Comparison of ENCODE assay signal across 9 mouse cellular contexts in the genomic region with DNA sequence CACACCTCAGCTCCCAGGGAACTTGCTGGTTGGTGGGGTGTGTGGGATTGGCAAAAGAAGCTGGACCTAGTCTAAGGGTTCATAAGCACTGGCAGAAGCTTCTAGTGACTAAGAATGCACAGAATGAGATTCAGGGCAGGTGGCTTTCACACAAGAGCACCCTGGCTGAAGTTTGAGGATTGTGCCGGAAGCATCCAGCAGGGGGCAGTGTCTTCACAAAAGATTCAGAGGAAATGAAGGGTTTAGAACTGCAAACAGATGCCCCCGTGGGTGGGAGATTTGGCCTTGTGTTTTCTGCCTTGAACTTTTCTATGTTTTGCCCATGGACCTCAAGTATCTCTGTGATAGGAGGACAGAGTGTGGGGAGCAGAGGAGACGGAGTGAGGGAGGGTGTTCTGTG. TPM values are rescaled to one million over a fixed set of nuclear protein-coding genes. Genes with fewer than 3 reads are reported as not detected.
A peak's percentile ranks its signal among the peaks of the same experiment; 100 is the strongest.
DNase-seq lines count a peak whose midpoint lies in the region; ATAC-seq and TF ChIP-seq lines count a peak whose summit lies in the region.
"Had no signal": no experiment of that assay in that cellular context is flagged by ENCODE, and none has a peak within 500 bp of the region (broad histone marks: within the 10 kb centered on the region; RNA-seq: fewer than 3 reads in every experiment).

No protein-coding gene starts in this region.

- H3K9ac ChIP-seq in intestine, postnatal 0 days (ENCODE audit: low read depth, low read length) = no peak overlapping the region
- no peak overlapping the region for H3K9ac ChIP-seq in intestine, embryonic 16.5 days (ENCODE audit: low read depth, low read length)
- no peak overlapping the region for H3K9ac ChIP-seq in limb, embryonic 11.5 days (ENCODE audit: low read length)
- H3K9ac ChIP-seq: lung, embryonic 15.5 days had no signal

- H3K9me3 ChIP-seq in intestine, postnatal 0 days (ENCODE audit: control insufficient read depth) = no peaks in the 10 kb centered on the region
- no peaks in the 10 kb centered on the region for H3K9me3 ChIP-seq in intestine, embryonic 16.5 days (ENCODE audit: control insufficient read depth, low read length)
- H3K9me3 ChIP-seq in limb, embryonic 11.5 days (ENCODE audit: control insufficient read depth, low read length) = no peaks in the 10 kb centered on the region
- H3K9me3 ChIP-seq: lung, embryonic 15.5 days had no signal

- peak; percentile 78 for TF ChIP-seq CTCF in intestine, postnatal 0 days (IDR thresholded peaks at IDR 0.05; ENCODE audit: low read depth)

- no peak overlapping the region for H3K4me3 ChIP-seq in intestine, postnatal 0 days (ENCODE audit: low read depth, low read length)
- H3K4me3 ChIP-seq in intestine, embryonic 16.5 days (ENCODE audit: low read length) = no peak overlapping the region
- no peak overlapping the region for H3K4me3 ChIP-seq in limb, embryonic 11.5 days (ENCODE audit: low read depth, low read length)
- H3K4me3 ChIP-seq: lung, embryonic 15.5 days had no signal

- no peak overlapping the region for H3K4me2 ChIP-seq in intestine, postnatal 0 days (replicated peaks; ENCODE audit: low read depth)
- no peak overlapping the region for H3K4me2 ChIP-seq in intestine, embryonic 16.5 days (ENCODE audit: low read depth, low read length)
- no peak overlapping the region for H3K4me2 ChIP-seq in limb, embryonic 11.5 days (ENCODE audit: low read depth, severe bottlenecking)
- H3K4me2 ChIP-seq: lung, embryonic 15.5 days had no signal

- ATAC-seq in intestine, postnatal 0 days = no peak
- no peak for ATAC-seq in intestine, embryonic 16.5 days
- peak; percentile 45; the same call in 1 of the 2 replicates for ATAC-seq in granulocyte monocyte progenitor cell, adult 5-6 weeks (replicated peaks; ENCODE audit: poor library complexity, severe bottlenecking)
- no peak for ATAC-seq in limb, embryonic 11.5 days (ENCODE audit: insufficient number of reproducible peaks, low FRiP score, low TSS enrichment, low read depth)
- no peak for ATAC-seq in inflammation-experienced regulatory T-cells, adult 6 months

- H3K4me1 ChIP-seq in intestine, postnatal 0 days (replicated peaks; ENCODE audit: control insufficient read depth, insufficient read depth, low read length) = no peaks in the 10 kb centered on the region
- no peaks in the 10 kb centered on the region for H3K4me1 ChIP-seq in intestine, embryonic 16.5 days (ENCODE audit: control insufficient read depth, insufficient read depth, low read length)
- no peaks in the 10 kb centered on the region for H3K4me1 ChIP-seq in limb, embryonic 11.5 days (ENCODE audit: control insufficient read depth, insufficient read depth, low read length)
- H3K4me1 ChIP-seq: lung, embryonic 15.5 days had no signal

- H3K36me3 ChIP-seq in intestine, postnatal 0 days (ENCODE audit: control insufficient read depth, insufficient read depth) = no peaks in the 10 kb centered on the region
- H3K36me3 ChIP-seq in intestine, embryonic 16.5 days (ENCODE audit: control insufficient read depth, insufficient read depth, low read length) = no peaks in the 10 kb centered on the region
- no peaks in the 10 kb centered on the region for H3K36me3 ChIP-seq in limb, embryonic 11.5 days (ENCODE audit: control insufficient read depth, insufficient read depth, low read length)
- H3K36me3 ChIP-seq: lung, embryonic 15.5 days had no signal

- peak; percentile 65 for DNase-seq in NIH3T3 (ENCODE audit: low read depth)
- peak; percentile 60 for DNase-seq in cerebellum, adult 11-12 months
- peak; percentile 79 for DNase-seq in limb, embryonic 11.5 days (ENCODE audit: low spot score)
- DNase-seq in retina, adult 2 months (ENCODE audit: low read depth, low spot score) = peak; percentile 25

- 35% methylated on average over 3 of the region's 3 CpGs for WGBS in intestine, postnatal 0 days
- WGBS in intestine, embryonic 16.5 days = 35% methylated on average over 3 of the region's 3 CpGs
- WGBS in limb, embryonic 11.5 days = 33% methylated on average over 3 of the region's 3 CpGs

- H3K27ac ChIP-seq in intestine, postnatal 0 days (ENCODE audit: low read depth, low read length) = no peak overlapping the region
- H3K27ac ChIP-seq in intestine, embryonic 16.5 days (ENCODE audit: low read length) = no peak overlapping the region
- no peak overlapping the region for H3K27ac ChIP-seq in limb, embryonic 11.5 days (replicated peaks; ENCODE audit: low read depth, low read length)
- H3K27ac ChIP-seq: lung, embryonic 15.5 days had no signal

- 0 out of 2 replicates have a peak, but pooled peaks cover 3% of the 10 kb centered on the region for H3K27me3 ChIP-seq in intestine, postnatal 0 days (replicated peaks; ENCODE audit: control insufficient read depth, insufficient read depth, low read length)
- no peaks in the 10 kb centered on the region for H3K27me3 ChIP-seq in intestine, embryonic 16.5 days (replicated peaks; ENCODE audit: control insufficient read depth, insufficient read depth, low read length)
- H3K27me3 ChIP-seq in limb, embryonic 11.5 days (ENCODE audit: control insufficient read depth, insufficient read depth, low read length) = no peaks in the 10 kb centered on the region
- H3K27me3 ChIP-seq: lung, embryonic 15.5 days had no signal

RNA-seq across cellular contexts. Expression of gene Bpifb4, which starts 5.5 kb away (rescaled TPM):
- not detected in 2 replicates for polyA plus RNA-seq in intestine, postnatal 0 days (2015; fragmentation: Nextera tagmentation; extraction: Ambion mirVana)
- not detected in 2 replicates for polyA plus RNA-seq in intestine, embryonic 16.5 days (2015; fragmentation: Nextera tagmentation; extraction: Ambion mirVana)
- total RNA-seq in granulocyte monocyte progenitor cell, adult 5-6 weeks (2014; fragmentation: Nextera tagmentation) = not detected in 2 replicates
- total RNA-seq in granulocyte monocyte progenitor cell, adult 5-6 weeks (2017) = not detected in 2 replicates
- not detected in 2 replicates for polyA plus RNA-seq in limb, embryonic 11.5 days (2014; fragmentation: Nextera tagmentation; extraction: Ambion mirVana)
- polyA plus RNA-seq in inflammation-experienced regulatory T-cells, adult 6 months (2017; shearing (Covaris generic)) = not detected
- polyA plus RNA-seq: lung, embryonic 15.5 days had no signal

RNA-seq across cellular contexts. Expression of gene Bpifb3, which starts 25.5 kb away (rescaled TPM):
- not detected in 2 replicates for polyA plus RNA-seq in intestine, postnatal 0 days (2015; fragmentation: Nextera tagmentation; extraction: Ambion mirVana)
- not detected in 2 replicates for polyA plus RNA-seq in intestine, embryonic 16.5 days (2015; fragmentation: Nextera tagmentation; extraction: Ambion mirVana)
- total RNA-seq in granulocyte monocyte progenitor cell, adult 5-6 weeks (2014; fragmentation: Nextera tagmentation) = 1.4 TPM in 1 of 2 replicates, not detected in the other
- total RNA-seq in granulocyte monocyte progenitor cell, adult 5-6 weeks (2017) = not detected in 2 replicates
- polyA plus RNA-seq in limb, embryonic 11.5 days (2014; fragmentation: Nextera tagmentation; extraction: Ambion mirVana) = not detected in 2 replicates
- not detected for polyA plus RNA-seq in inflammation-experienced regulatory T-cells, adult 6 months (2017; shearing (Covaris generic))
- polyA plus RNA-seq: lung, embryonic 15.5 days had no signal

RNA-seq across cellular contexts. Expression of gene Bpifa6, which starts 31.2 kb away (rescaled TPM):
- polyA plus RNA-seq in intestine, postnatal 0 days (2015; fragmentation: Nextera tagmentation; extraction: Ambion mirVana) = not detected in 2 replicates
- not detected in 2 replicates for polyA plus RNA-seq in intestine, embryonic 16.5 days (2015; fragmentation: Nextera tagmentation; extraction: Ambion mirVana)
- total RNA-seq in granulocyte monocyte progenitor cell, adult 5-6 weeks (2014; fragmentation: Nextera tagmentation) = not detected in 2 replicates
- not detected in 2 replicates for total RNA-seq in granulocyte monocyte progenitor cell, adult 5-6 weeks (2017)
- not detected in 2 replicates for polyA plus RNA-seq in limb, embryonic 11.5 days (2014; fragmentation: Nextera tagmentation; extraction: Ambion mirVana)
- polyA plus RNA-seq in inflammation-experienced regulatory T-cells, adult 6 months (2017; shearing (Covaris generic)) = not detected
- polyA plus RNA-seq: lung, embryonic 15.5 days had no signal

RNA-seq across cellular contexts. Expression of gene Bpifb6, which starts 43.3 kb away (rescaled TPM):
- polyA plus RNA-seq in intestine, postnatal 0 days (2015; fragmentation: Nextera tagmentation; extraction: Ambion mirVana) = not detected in 2 replicates
- not detected in 2 replicates for polyA plus RNA-seq in intestine, embryonic 16.5 days (2015; fragmentation: Nextera tagmentation; extraction: Ambion mirVana)
- total RNA-seq in granulocyte monocyte progenitor cell, adult 5-6 weeks (2014; fragmentation: Nextera tagmentation) = not detected in 2 replicates
- total RNA-seq in granulocyte monocyte progenitor cell, adult 5-6 weeks (2017) = not detected in 2 replicates
- polyA plus RNA-seq in limb, embryonic 11.5 days (2014; fragmentation: Nextera tagmentation; extraction: Ambion mirVana) = not detected in 2 replicates
- not detected for polyA plus RNA-seq in inflammation-experienced regulatory T-cells, adult 6 months (2017; shearing (Covaris generic))
- polyA plus RNA-seq: lung, embryonic 15.5 days had no signal

Comparison
In these comparisons a context has a peak if more than half of its experiments do, and no peak if none do; other contexts are left out.
1. DNase-seq: peak in every context shown above with its lines; median percentile 79 in limb, embryonic 11.5 days; 65 in NIH3T3; 60 in cerebellum, adult 11-12 months; 25 in retina, adult 2 months.